Mouse (Mus musculus): ENCODE measurements around the gene Slc39a8.

The Slc39a8 gene

DNA sequence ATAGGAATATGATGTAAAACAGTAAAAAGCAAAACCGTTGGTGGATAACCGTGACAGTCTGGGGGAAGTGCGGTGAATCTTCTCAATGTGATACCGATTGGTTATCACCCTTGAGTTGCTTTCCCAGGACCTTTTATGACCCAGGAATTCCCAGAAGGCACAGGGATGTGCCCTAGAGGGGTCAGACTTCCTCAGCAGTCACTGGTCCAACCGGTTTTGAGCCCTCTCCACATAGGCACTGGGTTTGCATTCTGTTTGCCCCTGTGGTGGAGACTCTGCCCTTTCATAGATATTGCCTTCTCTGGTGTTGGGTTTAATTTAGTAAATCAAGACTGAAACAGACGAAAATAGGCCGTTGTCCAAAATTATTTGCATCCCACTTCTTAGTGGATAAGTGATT is 20.8 kb downstream of the Slc39a8 start:
- DNase-seq (ENCODE audit: low spot score): peak; percentile 10

GRCm38 (mm10) chr3:135851607-135852006 is 26.5 kb downstream of the Slc39a8 start:
- DNase-seq (ENCODE audit: low spot score): no peak

DNA sequence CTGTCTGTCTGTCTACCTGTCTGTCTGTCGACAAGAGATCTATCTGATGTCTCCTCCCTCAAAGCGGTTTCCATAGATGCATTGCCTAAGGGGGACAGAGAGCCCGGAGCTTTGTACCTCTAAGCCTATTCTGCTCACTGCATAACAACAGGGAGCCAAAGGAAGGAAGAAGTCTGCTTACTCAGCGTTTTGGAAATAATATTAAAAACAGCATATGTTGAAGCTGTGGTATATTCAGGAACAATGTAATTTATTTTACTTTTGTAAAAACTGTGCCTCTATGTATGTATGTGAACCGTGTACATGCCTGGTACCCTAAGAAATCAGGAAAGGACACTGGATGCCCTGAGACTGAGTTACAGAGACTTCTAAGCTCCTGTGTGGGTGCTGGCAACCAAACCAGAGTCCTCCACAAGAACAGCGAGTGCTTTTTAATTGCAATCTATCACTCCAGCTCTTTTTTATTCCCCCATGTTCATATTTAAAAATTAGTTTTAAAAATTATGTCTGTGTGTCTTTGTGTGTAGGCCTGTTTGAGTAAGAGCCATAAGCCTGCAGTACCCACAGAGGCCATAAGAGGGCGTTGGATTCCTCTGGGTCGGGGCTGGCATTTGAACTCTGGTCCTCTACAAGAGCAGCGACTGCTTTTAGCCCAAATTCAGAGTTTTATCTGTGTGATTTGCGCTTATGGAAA is 28.7 kb downstream of the Slc39a8 start:
- DNase-seq (ENCODE audit: low spot score): no peak

- DNase-seq (ENCODE audit: low spot score): no peak
These were observed 29.4 kb downstream of the Slc39a8 start for GRCm38 (mm10) chr3:135854298-135854984.

GRCm38 (mm10) chr3:135854985-135855340 is 29.9 kb downstream of the Slc39a8 start:
- DNase-seq (ENCODE audit: low spot score): no peak

GRCm38 (mm10) chr3:135856303-135856702 is 31.2 kb downstream of the Slc39a8 start:
- no peak for DNase-seq (ENCODE audit: low spot score)

DNA sequence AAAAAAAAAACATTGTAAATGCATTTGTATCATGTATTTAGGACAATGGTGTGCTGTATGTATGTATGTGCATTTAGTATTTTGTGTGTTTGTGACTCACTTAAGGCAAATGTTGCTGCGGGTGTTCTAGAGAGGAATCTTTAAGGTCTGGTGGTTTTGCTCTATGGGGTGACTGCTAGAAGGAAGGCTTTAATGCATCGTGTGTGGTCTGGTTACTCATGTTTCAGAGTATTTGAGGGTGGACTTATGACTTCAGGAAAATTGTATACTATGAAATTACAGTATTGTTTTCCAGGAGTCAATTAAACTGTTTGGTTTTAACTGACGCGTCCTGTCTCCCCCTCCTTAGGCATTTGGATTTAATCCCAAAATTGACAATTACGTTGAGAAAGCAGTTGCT is 32.1 kb downstream of the Slc39a8 start:
- DNase-seq (ENCODE audit: low spot score): no peak

- no peak for DNase-seq (ENCODE audit: low spot score)
These were observed 34.4 kb downstream of the Slc39a8 start for GRCm38 (mm10) chr3:135859431-135859830.

DNA sequence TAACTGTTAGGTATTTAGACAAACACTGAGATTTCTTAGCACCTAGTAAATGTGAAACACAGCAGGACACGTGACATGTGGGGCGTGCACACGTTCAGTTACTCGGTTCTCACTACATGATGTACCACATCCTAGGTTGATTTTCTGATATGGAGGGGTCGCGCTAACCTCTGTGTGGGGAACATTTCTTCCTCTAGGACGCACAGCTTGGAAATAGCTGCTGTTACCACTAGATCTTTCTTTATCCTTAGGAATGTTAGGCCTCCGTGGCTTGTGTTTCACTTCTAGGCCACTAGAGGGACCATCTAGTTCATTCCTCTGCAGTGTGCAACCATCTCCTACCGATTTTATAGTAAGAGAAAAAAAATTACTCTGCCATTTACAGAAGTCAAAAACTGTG is 37.7 kb downstream of the Slc39a8 start:
- peak; percentile 38 for DNase-seq (ENCODE audit: low spot score)

DNA sequence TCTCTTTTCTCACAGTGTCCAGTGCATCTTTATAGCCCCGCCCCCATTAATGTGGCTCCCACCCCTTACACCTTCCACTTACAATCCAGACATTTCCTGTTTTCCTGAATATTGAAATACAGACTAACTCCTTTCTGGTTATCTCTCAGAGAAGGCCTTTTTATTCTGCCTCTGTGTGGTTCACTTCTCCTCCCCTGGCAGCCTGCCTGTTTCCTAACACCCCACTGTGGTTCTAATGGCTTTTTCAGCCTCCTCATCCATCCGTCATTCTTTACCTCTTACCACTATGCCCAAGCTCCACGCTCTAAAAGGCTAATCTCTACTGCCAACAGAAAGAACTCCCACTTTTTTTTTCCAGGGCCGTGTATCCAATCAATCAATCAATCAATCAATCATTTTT is 44.0 kb downstream of the Slc39a8 start:
- no peak for DNase-seq (ENCODE audit: low spot score)

- no peak for DNase-seq (ENCODE audit: low spot score)
These were observed 47.2 kb downstream of the Slc39a8 start for GRCm38 (mm10) chr3:135872325-135872724.

GRCm38 (mm10) chr3:135873596-135873995 is 48.5 kb downstream of the Slc39a8 start:
- DNase-seq (ENCODE audit: low spot score): no peak

GRCm38 (mm10) chr3:135878048-135878447 is 53.0 kb downstream of the Slc39a8 start:
- DNase-seq (ENCODE audit: low spot score): no peak

DNA sequence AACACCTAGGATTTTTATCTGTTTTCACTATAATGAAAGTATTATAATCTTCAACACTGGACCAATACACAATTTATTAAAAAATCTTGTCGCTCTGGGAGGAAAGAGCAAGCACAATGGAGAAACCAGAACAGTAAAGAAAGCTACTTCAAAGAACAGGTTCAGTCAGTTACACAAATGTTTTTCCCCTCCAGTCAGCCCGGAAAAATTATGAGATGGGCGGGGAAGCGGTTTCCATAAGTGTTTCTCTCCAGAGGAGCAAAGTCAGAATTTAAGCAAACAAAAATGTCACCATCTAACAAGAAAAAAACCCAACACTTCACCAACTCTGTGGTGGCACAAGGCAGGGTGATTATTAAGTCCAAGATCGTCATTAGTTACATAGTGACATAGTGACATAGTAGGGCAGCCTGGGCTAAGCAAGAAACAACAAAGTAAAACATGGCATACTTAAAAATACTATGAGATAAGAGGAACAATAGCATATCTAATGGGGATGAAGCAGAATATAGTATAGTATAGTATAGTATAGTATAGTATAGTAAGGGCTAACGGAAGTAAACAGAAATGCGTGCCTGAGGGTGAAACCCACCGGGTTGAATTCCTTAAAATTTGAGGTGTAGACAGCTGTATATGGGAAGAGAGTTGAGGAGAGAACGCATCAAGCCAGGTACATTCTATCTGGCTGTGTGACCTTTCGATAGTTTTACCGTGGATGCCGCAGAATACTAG is 61.0 kb downstream of the Slc39a8 start:
- peak; percentile 14 for DNase-seq (ENCODE audit: low spot score)

GRCm38 (mm10) chr3:135886659-135887027 is 61.6 kb downstream of the Slc39a8 start:
- peak; percentile 82 for DNase-seq (ENCODE audit: low spot score)

GRCm38 (mm10) chr3:135887033-135887855 is 62.2 kb downstream of the Slc39a8 start:
- DNase-seq (ENCODE audit: low spot score): no peak

GRCm38 (mm10) chr3:135887856-135888155 is 62.7 kb downstream of the Slc39a8 start:
- DNase-seq (ENCODE audit: low spot score): no peak

- no peak for DNase-seq (ENCODE audit: low spot score)
These were observed 64.3 kb downstream of the Slc39a8 start for GRCm38 (mm10) chr3:135889401-135889800.

- DNase-seq (ENCODE audit: low spot score): no peak
These were observed 78.3 kb downstream of the Slc39a8 start for GRCm38 (mm10) chr3:135903366-135903765.

DNA sequence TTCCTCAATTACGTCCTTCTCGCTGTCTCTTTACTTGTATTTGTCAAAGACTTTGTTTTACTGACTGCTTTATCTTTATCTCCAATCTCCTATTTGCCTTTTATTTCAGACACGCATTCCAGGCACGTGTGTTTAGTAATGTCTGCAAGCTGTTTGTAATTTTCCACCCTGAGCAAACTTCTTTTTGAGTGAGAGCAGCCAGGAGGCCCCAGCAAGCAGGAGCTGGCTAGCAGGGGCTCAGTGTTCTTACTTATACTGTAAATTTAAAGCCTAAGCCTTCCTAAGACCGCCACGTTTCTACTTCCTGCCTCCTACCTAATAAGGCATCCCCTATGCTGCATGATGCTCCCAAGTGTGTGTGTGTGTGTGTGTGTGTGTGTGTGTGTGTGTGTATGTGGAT is 79.8 kb downstream of the Slc39a8 start:
- no peak for DNase-seq (ENCODE audit: low spot score)

DNA sequence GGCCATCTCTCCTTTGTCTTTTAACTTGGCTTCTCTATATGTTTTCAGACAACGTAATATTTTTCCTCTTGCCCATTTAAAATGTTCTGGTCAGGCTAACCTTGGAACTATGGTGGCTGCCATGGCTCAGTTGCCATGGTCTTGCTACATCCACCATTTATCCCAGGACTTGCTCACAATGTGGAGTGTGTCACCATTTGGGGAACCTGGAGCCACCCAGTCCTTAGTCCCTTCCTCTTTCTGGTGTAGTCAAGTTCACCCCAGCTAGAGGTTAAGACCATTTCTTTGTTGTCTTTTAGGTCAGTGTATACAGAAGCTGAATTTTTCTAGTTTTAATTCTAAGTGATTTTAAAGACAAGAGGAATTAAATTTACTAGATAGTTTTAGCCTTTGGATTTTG is 80.7 kb downstream of the Slc39a8 start:
- no peak for DNase-seq (ENCODE audit: low spot score)

DNA sequence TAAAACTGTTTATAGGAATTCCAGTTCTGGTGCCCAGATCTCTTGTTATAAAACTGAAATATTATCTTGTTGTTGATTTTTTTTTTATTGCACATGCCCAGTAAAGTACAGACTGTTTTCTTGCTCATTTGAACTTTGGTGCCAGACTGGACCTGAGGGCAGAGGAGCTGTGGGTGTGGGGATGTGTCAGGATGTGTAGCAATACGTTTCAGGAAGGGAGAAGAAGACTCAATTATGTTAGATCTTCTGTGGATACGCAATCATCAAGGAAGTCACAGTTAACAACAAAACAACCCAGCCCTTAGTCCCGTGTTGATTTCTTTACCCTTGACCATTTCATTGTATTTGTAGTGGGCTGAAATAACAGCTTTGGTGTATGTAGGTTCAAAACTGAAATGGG is 81.9 kb downstream of the Slc39a8 start:
- no peak for DNase-seq (ENCODE audit: low spot score)

GRCm38 (mm10) chr3:135915941-135916340 is 90.9 kb downstream of the Slc39a8 start:
- DNase-seq (ENCODE audit: low spot score): no peak

All from urinary bladder, postnatal 14 days (tissue).